Mouse (Mus musculus) heart, embryonic 11.5 days (tissue): ENCODE measurements around the gene Rmnd1. TPM values are rescaled to one million over a fixed set of nuclear protein-coding genes. Genes with fewer than 3 reads are reported as not detected.

ENCODE experiments used
- ATAC-seq: fragments of 200-750 bp; cut with Nextera tagmentation; replicated peaks from 2 replicates; pipeline ENCODE4 v1.8.0; 2017; ENCODE audit warnings: moderate library complexity; ENCODE audit not compliant: insufficient number of reproducible peaks, low FRiP score, low TSS enrichment
- H3K27ac ChIP-seq: fragments of 300-500 bp; sonication (generic); 2 replicates; pipeline ENCODE4 v1.5.1; 2014; ENCODE audit warnings: mild to moderate bottlenecking, low read depth, low read length
- H3K27me3 ChIP-seq: fragments of 300-500 bp; sonication (generic); 2 replicates; pipeline ENCODE4 v1.6.1; 2014; ENCODE audit warnings: mild to moderate bottlenecking, low read length, mixed read lengths; ENCODE audit not compliant: control insufficient read depth, insufficient read depth
- H3K36me3 ChIP-seq: fragments of 300-500 bp; sonication (generic); 2 replicates; pipeline ENCODE4 v1.6.1; 2014; ENCODE audit warnings: mild to moderate bottlenecking, low read length, moderate library complexity, mixed read lengths; ENCODE audit not compliant: control insufficient read depth, insufficient read depth
- H3K4me1 ChIP-seq: fragments of 300-500 bp; sonication (generic); 2 replicates; pipeline ENCODE4 v1.6.1; 2014; ENCODE audit warnings: low read length; ENCODE audit not compliant: control insufficient read depth, insufficient read depth
- H3K4me2 ChIP-seq: fragments of 300-500 bp; sonication (generic); 2 replicates; pipeline ENCODE4 v1.6.1; 2014; ENCODE audit warnings: mild to moderate bottlenecking, moderate library complexity
- H3K4me3 ChIP-seq: fragments of 300-500 bp; sonication (generic); 2 replicates; pipeline ENCODE4 v1.5.1; 2014; ENCODE audit warnings: low read depth, low read length
- H3K9ac ChIP-seq: fragments of 300-500 bp; sonication (generic); 2 replicates; pipeline ENCODE4 v1.6.1; 2014; ENCODE audit warnings: mild to moderate bottlenecking, low read depth, low read length, moderate library complexity
- H3K9me3 ChIP-seq: fragments of 300-500 bp; sonication (generic); replicated peaks from 2 replicates; pipeline ENCODE4 v1.6.1; 2016; ENCODE audit warnings: low read length; ENCODE audit not compliant: control insufficient read depth
- WGBS: fragments of 180-500 bp; shearing (Covaris S2); extraction: QIAGEN DNeasy Blood & Tissue Kit; methylation state at CpG from one replicate; pipeline ENCODE4 v1.1.7; 2014; ENCODE audit not compliant: insufficient replicate concordance; 5-methylcytosine and 5-hydroxymethylcytosine counted together
- polyA plus RNA-seq: library from polyadenylated mRNA; unstranded; fragments of >200 nt; fragmentation: Nextera tagmentation; extraction: Ambion mirVana; gene quantifications from 2 replicates; pipeline ENCODE4 v1.2.1, GENCODE M21; 2014

Rmnd1 gene
- polyA plus RNA-seq, 1 experiment from 2014 or later: 91.7 TPM

- H3K27me3 ChIP-seq: no peaks in the 10 kb centered on the region
- 71% methylated on average over 7 of the region's 7 CpGs for WGBS
- no peak overlapping the region for H3K9ac ChIP-seq
- H3K4me2 ChIP-seq: no peak overlapping the region
- no peaks in the 10 kb centered on the region for H3K9me3 ChIP-seq
- H3K36me3 ChIP-seq: peaks cover 8% of the 10 kb centered on the region
- no peak overlapping the region for H3K4me3 ChIP-seq
- peaks cover 9% of the 10 kb centered on the region; the same call in 1 of the 2 replicates for H3K4me1 ChIP-seq
- H3K27ac ChIP-seq: no peak overlapping the region
- ATAC-seq: no peak
Measured at GRCm38 (mm10) chr10:4375267-4375666, 56.9 kb downstream of the Rmnd1 start.

- no peak overlapping the region for H3K4me3 ChIP-seq
- peaks cover 9% of the 10 kb centered on the region; the same call in 1 of the 2 replicates for H3K4me1 ChIP-seq
- peaks cover 8% of the 10 kb centered on the region for H3K36me3 ChIP-seq
- no peak overlapping the region for H3K4me2 ChIP-seq
- no peak for ATAC-seq
- H3K27ac ChIP-seq: no peak overlapping the region
- no peak overlapping the region for H3K9ac ChIP-seq
- no peaks in the 10 kb centered on the region for H3K27me3 ChIP-seq
- 86% methylated on average over 4 of the region's 4 CpGs for WGBS
- H3K9me3 ChIP-seq: no peaks in the 10 kb centered on the region
Measured at GRCm38 (mm10) chr10:4374734-4375133, 57.5 kb downstream of the Rmnd1 start.

- Histone ChIP-seq H3K4me1 (peaks cover 9% of the 10 kb centered on the region; the same call in 1 of the 2 replicates), H3K4me2 (no peak overlapping the region), H3K4me3 (no peak overlapping the region), H3K27ac (no peak overlapping the region), H3K36me3 (peaks cover 8% of the 10 kb centered on the region), H3K9me3 (no peaks in the 10 kb centered on the region), H3K9ac (no peak overlapping the region), H3K27me3 (no peaks in the 10 kb centered on the region)
- no peak for ATAC-seq
- 85% methylated on average over 7 of the region's 7 CpGs for WGBS
Measured at GRCm38 (mm10) chr10:4374239-4374638, 57.9 kb downstream of the Rmnd1 start.

- H3K9ac ChIP-seq: no peak overlapping the region
- 91% methylated on average over 4 of the region's 4 CpGs for WGBS
- ATAC-seq: no peak
- H3K36me3 ChIP-seq: peaks cover 15% of the 10 kb centered on the region
- H3K4me1 ChIP-seq: peaks cover 9% of the 10 kb centered on the region; the same call in 1 of the 2 replicates
- H3K4me2 ChIP-seq: no peak overlapping the region
- no peaks in the 10 kb centered on the region for H3K27me3 ChIP-seq
- H3K4me3 ChIP-seq: no peak overlapping the region
- no peaks in the 10 kb centered on the region for H3K9me3 ChIP-seq
- no peak overlapping the region for H3K27ac ChIP-seq
Measured at GRCm38 (mm10) chr10:4373558-4373957, 58.6 kb downstream of the Rmnd1 start.

GRCm38 (mm10) chr10:4372011-4372410 is 60.2 kb downstream of the Rmnd1 start:
- Histone ChIP-seq H3K4me2 (no peak overlapping the region), H3K4me1 (peaks cover 7% of the 10 kb centered on the region; the same call in 1 of the 2 replicates), H3K9me3 (no peaks in the 10 kb centered on the region), H3K27ac (no peak overlapping the region), H3K36me3 (peaks cover 24% of the 10 kb centered on the region), H3K9ac (no peak overlapping the region), H3K27me3 (no peaks in the 10 kb centered on the region), H3K4me3 (no peak overlapping the region)
- WGBS: 44% methylated on average over 5 of the region's 5 CpGs
- ATAC-seq: no peak

GRCm38 (mm10) chr10:4370105-4370504 is 62.1 kb downstream of the Rmnd1 start:
- no peaks in the 10 kb centered on the region for H3K27me3 ChIP-seq
- no peak overlapping the region for H3K4me2 ChIP-seq
- H3K9me3 ChIP-seq: no peaks in the 10 kb centered on the region
- H3K4me1 ChIP-seq: no peaks in the 10 kb centered on the region
- ATAC-seq: no peak
- no peak overlapping the region for H3K9ac ChIP-seq
- H3K27ac ChIP-seq: no peak overlapping the region
- peaks cover 30% of the 10 kb centered on the region for H3K36me3 ChIP-seq
- no peak overlapping the region for H3K4me3 ChIP-seq
- WGBS: 87% methylated on average over 11 of the region's 11 CpGs

GRCm38 (mm10) chr10:4364618-4365017 is 67.6 kb downstream of the Rmnd1 start:
- H3K4me3 ChIP-seq: no peak overlapping the region
- H3K9me3 ChIP-seq: 0 out of 2 replicates have a peak, but pooled peaks cover 4% of the 10 kb centered on the region
- ATAC-seq: no peak
- H3K27ac ChIP-seq: no peak overlapping the region
- H3K36me3 ChIP-seq: peaks cover 21% of the 10 kb centered on the region
- no peaks in the 10 kb centered on the region for H3K27me3 ChIP-seq
- WGBS: 84% methylated on average over 3 of the region's 3 CpGs
- no peaks in the 10 kb centered on the region for H3K4me1 ChIP-seq
- no peak overlapping the region for H3K9ac ChIP-seq
- no peak overlapping the region for H3K4me2 ChIP-seq

- peaks cover 22% of the 10 kb centered on the region for H3K36me3 ChIP-seq
- 79% methylated on average over 10 of the region's 10 CpGs for WGBS
Measured at GRCm38 (mm10) chr10:4357435-4357834, 74.8 kb downstream of the Rmnd1 start.

GRCm38 (mm10) chr10:4356640-4357039 is 75.5 kb downstream of the Rmnd1 start:
- H3K9me3 ChIP-seq: no peaks in the 10 kb centered on the region
- H3K4me3 ChIP-seq: no peak overlapping the region
- WGBS: 68% methylated on average over 5 of the region's 5 CpGs
- no peak for ATAC-seq
- H3K4me1 ChIP-seq: 0 out of 2 replicates have a peak, but pooled peaks cover 3% of the 10 kb centered on the region
- no peaks in the 10 kb centered on the region for H3K27me3 ChIP-seq
- no peak overlapping the region for H3K4me2 ChIP-seq
- H3K36me3 ChIP-seq: peaks cover 22% of the 10 kb centered on the region
- no peak overlapping the region for H3K27ac ChIP-seq
- no peak overlapping the region for H3K9ac ChIP-seq

More at GRCm38 (mm10) chr10:4357435-4357834, 74.8 kb downstream of the Rmnd1 start:
- Histone ChIP-seq H3K4me1 (0 out of 2 replicates have a peak, but pooled peaks cover 3% of the 10 kb centered on the region), H3K27ac (no peak overlapping the region), H3K4me2 (no peak overlapping the region), H3K9me3 (no peaks in the 10 kb centered on the region), H3K27me3 (no peaks in the 10 kb centered on the region), H3K9ac (no peak overlapping the region), H3K4me3 (no peak overlapping the region)
- no peak for ATAC-seq
